Mouse (Mus musculus): Measurements from ENCODE around the gene Lrrc41.

Lrrc41 gene

DNA sequence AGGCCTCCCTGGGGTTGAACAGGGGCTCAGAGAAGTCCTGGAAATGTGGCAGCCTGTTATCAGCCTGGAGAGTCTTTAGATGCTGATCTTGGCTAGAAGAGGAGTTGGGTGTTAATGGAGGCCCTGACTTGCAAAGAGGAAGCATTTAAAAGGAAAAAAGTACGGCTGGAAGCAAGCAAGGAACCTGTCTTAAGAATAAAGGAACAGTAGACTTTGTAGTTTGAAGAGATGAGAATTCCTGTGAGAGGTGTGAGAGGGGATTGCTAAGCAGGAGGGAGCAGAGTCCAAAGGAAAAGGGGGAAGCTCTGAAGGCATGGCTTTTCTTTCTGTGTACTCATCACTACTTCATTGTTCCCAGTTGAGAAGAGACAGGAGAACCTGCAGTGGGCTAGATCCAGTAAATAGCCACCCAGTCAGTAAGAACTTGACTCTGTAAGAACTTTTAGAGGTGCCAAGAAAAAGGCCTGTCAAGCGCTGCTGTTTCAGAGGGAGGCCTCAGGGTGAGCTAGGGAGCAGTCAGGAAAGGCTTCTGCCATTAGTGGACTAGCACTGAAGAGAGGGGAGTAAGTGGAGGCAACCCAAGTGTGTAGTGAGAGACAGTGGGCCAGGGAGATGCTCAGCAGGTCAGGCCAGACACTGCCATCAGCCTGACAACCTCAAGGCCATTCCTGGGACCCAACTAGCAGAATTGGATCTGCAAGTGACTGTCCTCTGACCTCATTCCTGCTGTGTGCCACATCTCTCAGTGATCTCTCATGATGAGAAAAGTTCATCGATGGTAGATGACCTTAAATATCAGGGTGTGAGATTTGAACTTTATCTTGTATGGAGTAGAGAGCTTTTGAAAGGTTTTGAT lies 2.4 kb downstream of the Lrrc41 start:
- DNase-seq (ENCODE audit: low read depth, low spot score): no peak

DNA sequence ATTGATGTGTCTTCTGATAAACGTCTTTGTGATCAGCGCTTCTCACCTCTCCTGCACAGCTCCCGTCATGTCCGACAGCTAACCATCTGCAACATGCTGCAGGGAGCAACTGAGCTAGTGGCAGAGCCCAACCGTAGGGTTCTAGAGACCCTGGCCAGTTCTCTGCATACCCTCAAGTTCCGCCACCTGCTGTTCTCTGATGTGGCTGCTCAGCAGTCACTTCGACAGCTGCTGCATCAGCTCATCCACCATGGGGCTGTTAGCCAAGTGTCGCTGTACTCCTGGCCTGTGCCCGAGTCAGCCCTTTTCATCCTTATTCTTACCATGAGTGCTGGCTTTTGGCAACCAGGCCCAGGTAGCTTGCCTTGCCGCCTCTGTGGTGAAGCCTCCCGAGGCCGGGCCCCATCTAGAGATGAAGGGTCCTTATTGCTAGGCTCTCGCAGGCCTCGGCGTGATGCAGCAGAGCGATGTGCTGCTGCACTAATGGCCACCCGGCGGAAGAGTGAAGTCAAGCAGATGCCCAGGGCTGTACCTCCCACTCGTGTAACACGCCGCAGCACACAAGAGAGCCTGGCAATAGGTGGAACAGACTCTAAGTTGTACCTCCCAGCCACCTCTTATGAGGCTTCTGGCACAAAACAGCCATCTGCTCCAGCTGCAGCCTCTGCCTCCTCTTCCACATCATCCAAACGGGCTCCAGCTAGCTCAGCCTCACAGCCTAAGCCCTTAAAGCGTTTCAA lies 13.6 kb downstream of the Lrrc41 start:
- DNase-seq (ENCODE audit: low read depth, low spot score): peak; percentile 64

DNA sequence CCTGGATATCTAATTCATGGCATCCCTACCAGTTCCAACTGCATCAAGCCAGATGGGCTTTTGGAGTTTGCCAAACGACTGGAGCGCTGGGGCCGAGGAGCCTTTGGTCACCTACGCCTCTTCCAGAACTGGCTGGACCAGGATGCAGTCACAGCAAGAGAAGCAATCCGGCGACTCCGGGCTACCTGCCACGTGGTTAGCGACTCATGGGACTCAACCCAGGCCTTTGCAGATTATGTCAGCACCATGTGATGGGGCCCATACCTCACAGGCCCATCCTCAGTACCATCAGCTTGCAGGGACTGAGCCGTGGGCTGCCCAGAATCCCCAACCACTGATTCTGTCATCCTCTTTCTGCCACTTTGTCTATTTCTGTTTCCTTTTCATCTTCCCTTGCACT lies 21.2 kb downstream of the Lrrc41 start:
- no peak for DNase-seq (ENCODE audit: low read depth, low spot score)

DNA sequence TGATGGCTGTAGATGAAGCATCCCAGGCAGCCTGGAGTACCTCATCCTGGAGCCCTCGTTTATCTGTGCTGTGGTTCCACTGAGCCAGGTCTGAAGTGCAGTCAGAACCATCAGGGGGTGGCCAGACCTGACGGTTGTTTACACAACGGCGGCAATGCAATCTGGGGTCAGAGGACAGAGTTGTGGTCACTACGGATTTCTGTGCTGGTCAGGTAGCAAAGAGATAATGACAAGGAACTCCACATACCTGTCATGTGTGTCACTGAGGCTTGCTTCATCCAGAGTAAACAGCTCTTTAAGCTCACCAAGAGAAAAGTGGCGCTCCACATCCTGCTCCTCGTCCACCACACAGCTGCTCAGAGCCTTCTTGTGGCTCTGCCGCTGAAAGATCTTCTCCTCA lies 22.1 kb downstream of the Lrrc41 start:
- DNase-seq (ENCODE audit: low read depth, low spot score): no peak

DNA sequence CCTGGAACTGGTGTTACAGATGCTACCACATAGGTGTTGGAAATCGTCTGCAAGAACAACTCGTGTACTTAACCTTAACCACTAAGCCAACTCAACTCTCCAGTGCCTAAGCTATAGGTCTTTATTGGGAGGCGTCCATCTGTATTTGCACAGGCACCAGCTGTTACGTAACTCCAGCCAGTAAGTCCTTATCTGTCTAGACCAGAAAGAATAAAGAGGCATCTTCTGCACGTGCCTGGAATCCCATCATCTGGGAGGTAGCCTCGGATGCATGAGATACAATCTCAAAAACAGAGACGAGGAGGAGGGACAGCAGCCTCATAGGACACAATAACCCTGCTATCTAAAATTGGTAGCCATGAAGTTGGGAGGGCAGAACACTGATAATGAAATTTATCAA lies 25.9 kb downstream of the Lrrc41 start:
- no peak for DNase-seq (ENCODE audit: low read depth, low spot score)

DNA sequence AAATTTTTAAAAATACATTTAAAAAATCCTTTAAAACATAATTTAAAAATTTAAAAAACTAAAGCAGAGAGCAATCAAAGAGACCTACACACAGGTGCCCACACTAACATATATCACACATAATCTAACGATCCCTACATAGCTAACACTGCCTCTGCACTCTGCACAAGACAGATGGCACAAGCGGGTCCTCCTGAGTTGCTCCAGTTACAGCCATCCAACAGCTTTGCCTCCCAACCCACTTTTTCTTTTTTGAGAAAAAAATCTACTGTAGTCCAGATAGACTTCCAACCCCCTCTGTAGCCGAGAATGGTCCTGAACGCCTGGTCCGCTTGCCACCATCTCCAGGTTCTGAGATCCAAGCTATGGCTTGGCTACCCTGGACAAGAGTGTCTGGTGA lies 30.2 kb downstream of the Lrrc41 start:
- DNase-seq (ENCODE audit: low read depth, low spot score): peak; percentile 54

DNA sequence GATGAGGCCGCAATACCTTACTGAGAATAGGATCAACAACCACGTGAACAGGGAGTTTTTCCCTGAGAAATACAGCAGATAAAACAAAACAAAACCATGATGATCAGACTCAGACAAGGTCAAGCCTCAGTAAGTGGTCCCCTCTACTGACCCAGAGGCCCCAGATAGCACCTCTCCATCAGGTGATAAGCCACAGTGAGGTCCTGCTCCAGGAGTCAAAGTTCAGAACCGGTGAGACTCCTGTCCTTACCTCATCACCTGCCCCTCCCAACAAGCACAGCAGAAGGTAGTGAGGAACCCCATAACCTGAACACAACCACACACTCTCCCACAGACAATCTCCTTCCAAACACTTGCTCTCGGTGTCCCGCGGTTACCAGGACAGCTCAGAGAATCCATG lies 35.6 kb downstream of the Lrrc41 start:
- no peak for DNase-seq (ENCODE audit: low read depth, low spot score)

DNA sequence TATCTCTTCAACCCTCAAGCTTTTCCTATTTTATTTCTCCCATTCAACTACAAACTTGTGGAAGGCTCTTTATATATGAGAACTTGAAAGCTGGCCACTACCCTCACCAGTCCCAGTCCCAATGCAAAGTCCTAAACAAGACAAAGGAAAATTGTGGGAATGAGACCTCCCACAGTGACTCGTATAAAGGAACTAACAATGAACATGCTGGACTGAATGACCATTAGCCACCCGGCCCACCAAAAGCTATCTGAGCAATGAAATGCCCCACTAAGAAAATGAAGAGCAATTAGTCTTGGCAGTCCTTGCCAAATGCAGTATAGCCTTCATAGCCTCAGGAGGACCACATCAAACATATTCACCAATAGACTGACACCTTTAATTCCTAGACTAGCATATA lies 36.4 kb downstream of the Lrrc41 start:
- no peak for DNase-seq (ENCODE audit: low read depth, low spot score)

DNA sequence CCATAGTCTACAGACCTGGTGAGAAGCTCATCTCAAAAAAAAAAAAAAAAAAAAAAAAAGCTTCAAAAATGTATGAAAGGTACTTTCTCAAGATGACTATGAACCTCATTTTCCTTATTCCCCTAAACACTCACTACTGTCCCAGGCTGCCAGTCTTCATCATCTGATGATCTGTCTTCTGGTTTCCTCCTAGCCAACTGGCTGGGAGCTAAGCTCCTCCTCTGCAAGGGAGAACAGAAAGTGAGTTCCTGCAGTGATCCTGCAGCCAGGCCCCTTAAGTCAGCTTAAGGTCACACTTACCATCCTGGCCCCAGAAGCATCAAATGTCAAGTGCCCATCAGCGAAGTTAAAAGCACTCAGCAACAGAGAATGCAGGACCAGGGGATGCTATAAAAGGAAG lies 47.7 kb downstream of the Lrrc41 start:
- no peak for DNase-seq (ENCODE audit: low read depth, low spot score)

DNA sequence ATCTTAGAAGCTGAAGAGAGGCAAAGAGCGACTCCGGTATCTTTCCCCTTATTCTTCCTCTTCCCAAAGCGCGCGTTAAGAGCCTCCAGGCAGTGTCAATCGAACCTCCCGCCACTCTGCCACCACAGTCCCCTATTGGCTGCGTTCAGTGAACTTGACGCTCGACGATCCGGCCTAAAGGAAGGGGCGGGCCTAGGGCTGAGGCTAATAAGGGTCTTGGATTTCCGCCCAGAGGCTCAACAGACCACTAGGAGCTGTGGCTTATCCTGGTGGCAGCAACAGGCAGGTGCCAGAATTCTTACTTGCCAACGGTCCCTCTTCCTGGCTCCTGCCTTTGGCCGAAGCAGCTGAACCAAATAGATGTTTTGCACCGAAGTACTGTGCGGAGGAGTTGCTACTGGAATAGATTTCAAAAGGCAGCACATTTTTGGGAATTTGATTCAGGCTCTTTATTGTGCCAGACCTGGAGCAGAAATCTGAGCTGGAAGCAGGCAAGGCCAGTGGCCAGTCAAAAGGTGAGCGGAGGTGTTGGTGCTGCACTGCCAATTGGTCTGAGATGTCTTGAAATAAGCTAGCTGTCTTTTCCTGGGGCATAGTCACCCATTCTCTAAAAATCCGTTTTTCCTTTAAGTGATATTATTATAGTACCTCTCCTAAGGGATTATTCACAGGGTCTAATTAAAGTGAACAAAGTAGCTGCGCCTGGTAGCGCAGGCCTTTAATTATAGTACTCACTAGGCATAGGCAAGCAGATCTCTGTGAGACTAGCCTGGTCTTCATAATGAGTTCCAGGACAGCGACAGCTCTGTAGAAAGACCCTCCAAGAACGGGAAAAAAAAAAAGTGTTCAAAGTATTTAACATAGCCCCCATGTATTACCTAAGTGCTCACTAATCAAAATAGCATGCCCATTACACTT lies 48.8 kb downstream of the Lrrc41 start, which contains the start of the genes Rad54l and Pomgnt1:
Rad54l (minus strand) TSS at position 89 of the 918 bp plus-strand sequence.
Pomgnt1 (plus strand) TSS at position 239 of the 918 bp plus-strand sequence.
- peak; percentile 95 for DNase-seq (ENCODE audit: low read depth, low spot score)

DNA sequence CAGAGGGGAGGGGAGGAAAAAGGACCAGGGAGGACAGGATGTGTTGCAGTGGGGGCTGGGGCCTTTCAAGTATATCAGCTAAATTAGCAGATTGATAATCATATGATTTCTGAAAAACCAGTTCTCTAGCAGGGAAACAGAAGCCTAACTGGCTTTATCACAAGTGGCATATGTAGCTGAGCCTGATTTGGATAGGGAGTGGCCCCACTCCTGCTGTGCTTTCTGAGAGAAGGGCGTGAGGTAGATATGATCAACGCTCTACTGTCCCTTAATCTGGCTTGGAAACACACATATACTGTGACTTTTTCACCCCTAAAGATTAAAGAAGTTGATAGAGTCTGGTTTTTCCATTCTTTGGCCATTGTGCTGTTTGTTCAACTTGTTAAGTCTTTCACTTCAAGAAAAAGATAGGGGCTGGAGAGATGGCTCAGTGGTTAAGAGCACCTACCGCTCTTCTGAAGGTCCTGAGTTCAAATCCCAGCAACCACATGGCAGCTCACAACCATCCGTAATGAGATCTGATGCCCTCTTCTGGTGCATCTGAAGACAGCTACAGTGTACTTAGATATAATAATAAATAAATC lies 50.8 kb downstream of the Lrrc41 start:
- no peak for DNase-seq (ENCODE audit: low read depth, low spot score)

DNA sequence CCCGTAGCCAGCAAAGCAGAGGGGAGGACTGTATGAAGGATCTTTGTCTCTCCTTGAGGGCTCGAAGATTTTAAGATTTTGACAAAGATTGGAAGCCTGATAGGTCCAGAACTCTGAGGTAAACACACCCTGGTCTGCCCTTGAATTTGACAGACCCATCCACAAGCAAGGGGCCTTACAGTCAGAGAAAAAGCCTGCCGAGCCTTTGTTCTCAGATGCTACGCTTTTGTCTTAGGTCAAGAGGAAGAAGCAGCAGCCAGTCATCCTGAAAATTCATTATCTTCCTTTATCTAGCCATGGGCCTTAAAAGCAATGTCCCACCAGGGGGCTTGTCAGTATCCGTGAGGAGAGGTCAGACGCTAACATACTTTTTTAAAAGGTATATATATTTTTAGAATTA lies 52.9 kb downstream of the Lrrc41 start:
- no peak for DNase-seq (ENCODE audit: low read depth, low spot score)

DNA sequence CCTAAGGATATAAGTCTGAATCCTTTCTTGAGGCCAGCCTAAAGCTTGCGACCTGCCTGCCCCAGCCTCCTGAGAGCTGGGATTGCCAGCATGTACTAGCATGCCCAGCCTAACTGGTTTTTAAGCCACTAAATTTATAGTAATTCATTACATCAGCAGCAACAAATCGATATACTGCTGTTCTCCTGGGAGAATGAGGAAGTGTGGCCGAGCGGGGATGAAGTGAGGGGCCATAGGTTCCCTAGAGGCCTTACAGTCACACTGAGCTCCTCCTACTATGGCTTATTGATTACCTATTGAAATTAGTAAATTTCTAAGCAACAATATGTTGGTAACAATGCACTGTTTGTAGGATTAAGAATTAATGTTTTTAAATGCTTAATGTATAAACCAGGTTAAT lies 58.1 kb downstream of the Lrrc41 start:
- no peak for DNase-seq (ENCODE audit: low read depth, low spot score)

DNA sequence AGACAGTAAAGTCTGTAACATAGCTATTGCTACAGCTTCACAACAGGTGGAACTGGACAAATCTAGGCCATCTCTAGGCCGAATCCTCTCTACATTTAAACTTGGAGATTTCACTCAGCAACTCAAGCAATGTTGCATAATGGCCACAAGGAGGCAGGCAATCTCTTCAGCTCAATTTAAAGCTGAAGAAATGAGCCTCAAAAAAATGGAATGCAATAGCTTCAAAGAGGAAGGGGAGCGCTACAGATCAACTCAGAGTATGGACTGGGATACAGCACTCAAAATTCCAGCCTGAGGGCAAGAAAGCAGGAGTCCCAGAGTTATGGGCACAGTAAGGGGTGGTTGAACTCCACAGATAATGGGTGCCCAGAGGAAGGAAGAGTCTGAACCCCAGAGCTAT lies 59.9 kb downstream of the Lrrc41 start:
- peak; percentile 87 for DNase-seq (ENCODE audit: low read depth, low spot score)

DNA sequence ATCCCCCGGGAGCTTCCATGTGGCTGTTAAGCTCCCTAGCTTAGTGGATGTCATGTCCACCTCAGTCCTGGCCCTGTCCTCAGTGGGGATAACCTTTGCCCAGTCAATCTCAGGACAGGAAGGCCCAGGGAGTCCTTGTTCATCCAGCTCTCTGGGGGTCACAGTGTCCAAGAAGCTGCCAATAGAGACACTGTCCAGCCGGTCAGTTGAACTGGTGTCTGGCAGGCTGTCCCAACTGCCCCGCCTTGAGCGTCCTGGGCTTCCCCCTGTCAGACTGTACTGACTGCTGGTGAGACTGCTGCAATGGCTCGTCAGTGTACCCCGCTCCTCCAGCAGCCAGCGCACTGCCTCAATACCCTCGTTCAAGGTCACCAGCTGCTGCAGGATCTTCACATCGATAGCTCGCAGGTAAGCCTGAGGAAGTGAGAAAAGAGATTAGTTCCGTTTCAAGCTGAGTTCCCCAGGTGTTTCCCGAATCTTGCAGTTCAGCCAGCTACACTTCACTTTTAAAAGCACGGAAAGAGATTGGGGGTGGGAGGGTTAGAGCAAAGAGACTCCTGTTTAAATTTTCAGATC lies 62.4 kb downstream of the Lrrc41 start:
- no peak for DNase-seq (ENCODE audit: low read depth, low spot score)

DNA sequence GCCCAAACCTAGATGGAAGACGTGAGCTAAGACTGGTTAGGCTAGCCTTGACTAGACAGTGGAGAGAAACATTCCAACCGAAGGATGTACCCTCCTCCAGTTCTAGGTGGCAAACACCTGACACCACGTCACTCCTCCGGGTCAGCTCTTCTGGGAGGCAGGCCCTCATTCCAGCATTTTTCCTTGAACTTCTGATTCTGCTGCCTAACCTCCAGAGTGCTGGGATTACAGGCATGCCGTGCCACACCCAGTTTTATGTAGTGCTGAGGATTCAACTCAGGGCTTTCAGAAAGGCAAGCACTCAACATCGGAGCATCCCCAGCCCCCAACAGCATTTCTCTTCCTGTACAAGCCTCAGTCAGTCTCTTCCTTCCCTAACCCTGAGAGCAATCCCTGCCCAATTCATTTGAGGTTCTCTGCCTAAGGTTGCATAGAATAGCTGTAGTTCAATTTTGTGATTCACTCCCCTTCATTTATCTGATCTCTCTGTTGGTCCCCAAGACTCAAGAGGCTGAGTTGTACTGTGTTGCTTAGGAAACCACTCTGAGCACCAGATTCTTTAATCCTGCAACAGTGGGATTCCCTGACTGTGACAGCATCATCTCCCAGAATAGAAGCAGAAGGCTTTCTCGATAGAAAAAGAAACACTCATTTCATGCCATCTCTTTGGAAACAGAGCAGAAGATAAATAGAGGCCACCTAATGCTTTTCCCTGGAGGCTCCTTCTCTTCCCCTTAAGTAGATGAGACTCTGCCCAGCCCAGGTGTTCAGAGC lies 65.9 kb downstream of the Lrrc41 start:
- peak; percentile 88 for DNase-seq (ENCODE audit: low read depth, low spot score)

DNA sequence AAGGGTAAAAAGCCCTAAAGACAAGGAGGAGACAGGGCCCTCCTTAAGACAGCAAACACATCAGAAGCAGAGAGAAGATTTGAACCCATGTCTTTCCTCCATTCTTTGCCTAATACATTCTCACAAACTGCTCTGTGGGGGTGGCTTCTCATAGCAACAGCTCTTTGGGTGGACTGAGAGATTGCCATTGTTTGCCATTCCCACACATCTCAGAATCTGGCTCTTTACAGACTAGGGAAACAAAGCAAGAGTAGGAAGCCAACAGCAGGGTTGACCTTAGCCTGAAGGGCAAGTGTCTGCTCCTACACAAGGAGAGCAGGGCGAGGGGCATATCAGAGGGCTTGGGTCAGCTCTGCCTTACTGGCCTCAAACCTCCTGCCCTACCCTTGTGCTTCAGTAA lies 66.7 kb downstream of the Lrrc41 start:
- peak; percentile 34 for DNase-seq (ENCODE audit: low read depth, low spot score)

DNA sequence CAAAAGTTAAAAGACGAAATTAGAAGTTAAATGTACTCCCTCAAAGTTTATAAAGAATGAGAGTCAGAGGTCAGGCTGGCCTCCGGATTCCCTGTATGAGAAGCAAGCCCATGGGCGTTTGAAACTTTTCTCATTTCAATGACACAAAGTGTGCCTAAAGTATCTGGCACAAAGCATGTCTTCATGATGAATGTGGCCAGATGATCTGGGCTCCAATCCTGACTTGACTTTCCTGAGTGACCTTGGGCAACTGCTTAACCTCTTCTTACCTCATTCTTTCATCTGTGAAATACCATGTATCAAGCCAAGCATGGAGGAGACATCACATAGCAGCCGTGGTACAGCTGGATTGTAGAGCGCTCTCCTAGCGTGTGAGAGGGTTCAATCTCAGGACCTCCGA lies 67.2 kb downstream of the Lrrc41 start:
- DNase-seq (ENCODE audit: low read depth, low spot score): no peak

DNA sequence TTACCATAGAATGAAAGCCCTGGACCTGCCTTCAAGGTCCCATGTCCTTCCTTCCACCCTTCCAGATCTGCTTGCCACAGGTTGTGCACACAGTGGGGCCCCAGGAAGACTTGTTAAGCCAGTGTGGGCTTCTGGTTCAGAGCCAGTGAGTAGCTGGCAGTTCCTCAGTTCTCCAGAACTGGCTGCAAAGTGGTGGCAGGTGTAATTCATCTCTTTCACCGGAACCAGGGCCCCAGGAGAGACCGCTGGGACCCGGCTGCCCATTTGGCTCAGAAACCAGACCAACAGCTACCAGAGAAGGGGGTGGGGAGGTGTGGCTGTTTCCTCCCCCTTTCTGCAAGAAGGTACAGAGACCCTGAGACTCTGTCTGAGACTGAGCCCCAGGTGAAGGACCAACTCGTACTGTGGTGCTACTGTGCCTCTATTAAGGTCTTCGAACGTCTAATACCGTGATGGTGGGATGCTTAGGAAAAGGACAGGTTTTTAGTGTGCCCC lies 68.3 kb downstream of the Lrrc41 start:
- peak; percentile 99 for DNase-seq (ENCODE audit: low read depth, low spot score)

Data from brain, adult 2 months (tissue).